Mouse (Mus musculus) intestine, embryonic 16.5 days (tissue): ENCODE measurements around the gene Isca1. TPM values are rescaled to one million over a fixed set of nuclear protein-coding genes. Genes with fewer than 3 reads are reported as not detected.
"Not testable (repeated sequence)": the region's sequence is repeated elsewhere in the genome, so short reads cannot be mapped to it uniquely, and the experiment has no call there.

Experiments
- ATAC-seq: fragments of 200-750 bp; cut with Nextera tagmentation; 2 replicates; pipeline ENCODE4 v1.8.0; 2017; ENCODE audit warnings: moderate TSS enrichment, moderate library complexity
- H3K27ac ChIP-seq: fragments of 300-500 bp; sonication (generic); 2 replicates; pipeline ENCODE4 v1.5.1; 2014; ENCODE audit warnings: mild to moderate bottlenecking, low read length
- H3K27me3 ChIP-seq: fragments of 300-500 bp; sonication (generic); replicated peaks from 2 replicates; pipeline ENCODE4 v1.6.1; 2014; ENCODE audit warnings: low read length, control low read depth, mixed read lengths; ENCODE audit not compliant: control insufficient read depth, insufficient read depth
- H3K36me3 ChIP-seq: fragments of 300-500 bp; sonication (generic); 2 replicates; pipeline ENCODE4 v1.6.1; 2014; ENCODE audit warnings: low read length, control low read depth; ENCODE audit not compliant: control insufficient read depth, insufficient read depth
- H3K4me1 ChIP-seq: fragments of 300-500 bp; sonication (generic); 2 replicates; pipeline ENCODE4 v1.6.1; 2014; ENCODE audit warnings: low read length, control low read depth, mixed read lengths; ENCODE audit not compliant: control insufficient read depth, insufficient read depth
- H3K4me2 ChIP-seq: fragments of 300-500 bp; sonication (generic); 2 replicates; pipeline ENCODE4 v1.6.1; 2014; ENCODE audit warnings: low read depth, low read length, control low read depth
- H3K4me3 ChIP-seq: fragments of 300-500 bp; sonication (generic); 2 replicates; pipeline ENCODE4 v1.5.1; 2014; ENCODE audit warnings: mild to moderate bottlenecking, low read length
- H3K9ac ChIP-seq: fragments of 300-500 bp; sonication (generic); 2 replicates; pipeline ENCODE4 v1.6.1; 2014; ENCODE audit warnings: low read depth, low read length
- H3K9me3 ChIP-seq: fragments of 300-500 bp; sonication (generic); 2 replicates; pipeline ENCODE4 v1.6.1; 2016; ENCODE audit warnings: low read length, control low read depth; ENCODE audit not compliant: control insufficient read depth
- WGBS: fragments of 180-500 bp; shearing (Covaris S2); extraction: QIAGEN DNeasy Blood & Tissue Kit; methylation state at CpG from one replicate; pipeline ENCODE4 v1.1.7; 2014; 5-methylcytosine and 5-hydroxymethylcytosine counted together
- polyA plus RNA-seq: library from polyadenylated mRNA; unstranded; fragments of >200 nt; fragmentation: Nextera tagmentation; extraction: Ambion mirVana; gene quantifications from 2 replicates; pipeline ENCODE4 v1.2.1, GENCODE M21; 2015

Isca1 gene
- polyA plus RNA-seq, 1 experiment from 2014 or later: 133 TPM

- Histone ChIP-seq H3K36me3 (no peaks in the 10 kb centered on the region), H3K9ac (no peak overlapping the region), H3K4me3 (no peak overlapping the region), H3K4me2 (no peak overlapping the region), H3K27me3 (no peaks in the 10 kb centered on the region), H3K27ac (no peak overlapping the region), H3K4me1 (no peaks in the 10 kb centered on the region; the same call in 1 of the 2 replicates), H3K9me3 (no peaks in the 10 kb centered on the region)
- ATAC-seq: no peak
- 92% methylated on average over 4 of the region's 4 CpGs for WGBS
Measured at GRCm38 (mm10) chr13:59739397-59739796, 30.2 kb downstream of the Isca1 start.

DNA sequence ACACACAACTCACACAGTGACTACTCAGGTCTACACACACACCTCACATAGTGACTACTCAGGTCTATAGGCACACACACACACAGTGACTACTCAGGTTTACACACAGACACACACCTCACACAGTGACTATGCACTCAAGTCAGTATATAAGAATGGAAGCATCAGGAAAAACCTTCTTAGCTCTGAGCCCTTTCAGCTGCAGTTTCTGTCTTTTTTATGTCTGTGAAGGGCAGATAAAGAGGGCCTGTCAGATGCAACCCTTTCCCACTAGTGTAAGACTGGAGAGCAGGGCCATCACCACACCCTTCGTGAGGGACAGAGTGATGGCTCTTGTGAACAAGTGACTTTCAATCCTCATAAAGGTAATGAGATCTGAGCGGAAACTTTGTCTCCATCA is 31.2 kb downstream of the Isca1 start:
- Histone ChIP-seq H3K9me3 (no peaks in the 10 kb centered on the region), H3K9ac (no peak overlapping the region), H3K4me3 (no peak overlapping the region), H3K27me3 (no peaks in the 10 kb centered on the region), H3K27ac (no peak overlapping the region), H3K4me1 (no peaks in the 10 kb centered on the region; the same call in 1 of the 2 replicates), H3K36me3 (no peaks in the 10 kb centered on the region), H3K4me2 (no peak overlapping the region)
- WGBS: 93% methylated on average over 2 of the region's 2 CpGs
- no peak for ATAC-seq

DNA sequence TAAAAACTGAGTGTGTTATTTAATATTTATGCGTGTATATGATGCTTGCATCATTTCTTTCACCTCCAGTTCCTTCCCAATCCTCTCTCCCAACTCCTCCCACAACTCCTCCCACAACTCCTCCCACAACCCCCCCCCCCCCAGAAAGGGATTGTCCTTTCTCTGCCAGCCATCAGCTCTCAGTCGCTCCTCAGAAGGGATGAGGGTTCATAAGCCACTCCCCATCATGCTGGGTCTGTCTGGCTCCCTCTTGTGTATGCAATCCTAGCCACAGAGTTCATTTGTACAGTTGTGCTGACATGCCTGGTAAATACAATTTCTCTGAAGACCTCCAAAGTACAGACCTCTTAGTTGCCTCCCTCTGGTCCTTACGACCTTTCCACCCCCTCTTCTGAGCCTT is 34.4 kb downstream of the Isca1 start:
- H3K27me3 ChIP-seq: no peaks in the 10 kb centered on the region
- no peak overlapping the region for H3K27ac ChIP-seq
- H3K4me2 ChIP-seq: no peak overlapping the region
- no peaks in the 10 kb centered on the region for H3K36me3 ChIP-seq
- H3K4me3 ChIP-seq: no peak overlapping the region
- H3K4me1 ChIP-seq: no peaks in the 10 kb centered on the region; the same call in 1 of the 2 replicates
- ATAC-seq: peak; percentile 68
- no peak overlapping the region for H3K9ac ChIP-seq
- WGBS: 28% methylated on average over 3 of the region's 3 CpGs
- H3K9me3 ChIP-seq: no peaks in the 10 kb centered on the region

DNA sequence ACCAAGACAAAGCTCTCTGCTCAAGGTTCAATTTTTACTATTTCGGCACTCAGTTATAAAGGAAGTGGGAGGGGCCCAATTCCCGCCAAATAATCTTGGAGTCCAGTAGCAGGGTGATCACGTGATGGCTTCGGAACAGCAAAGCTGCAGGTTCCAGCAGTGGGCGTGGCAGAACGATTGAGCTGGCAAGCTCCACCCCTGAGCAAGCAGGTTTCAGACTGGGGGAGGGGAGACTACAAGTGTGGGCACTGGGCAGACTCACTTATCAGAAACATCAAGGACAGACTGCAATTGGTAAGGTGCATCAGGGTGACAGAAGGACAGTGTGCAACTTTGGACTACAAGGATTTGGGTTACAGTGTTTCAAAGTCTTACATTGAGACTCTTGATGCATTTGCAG is 35.3 kb downstream of the Isca1 start:
- H3K9me3 ChIP-seq, H3K4me1 ChIP-seq, H3K4me2 ChIP-seq, H3K27ac ChIP-seq, H3K4me3 ChIP-seq, H3K9ac ChIP-seq, H3K36me3 ChIP-seq, H3K27me3 ChIP-seq: not testable (repeated sequence)
- 34% methylated on average over 6 of the region's 6 CpGs for WGBS
- ATAC-seq: peak; percentile 47

GRCm38 (mm10) chr13:59733936-59734335 is 35.7 kb downstream of the Isca1 start:
- Histone ChIP-seq H3K36me3 (no peaks in the 10 kb centered on the region), H3K9me3 (no peaks in the 10 kb centered on the region), H3K4me1 (no peaks in the 10 kb centered on the region; the same call in 1 of the 2 replicates), H3K27me3 (no peaks in the 10 kb centered on the region), H3K9ac (no peak overlapping the region), H3K4me2 (no peak overlapping the region), H3K27ac (no peak overlapping the region), H3K4me3 (no peak overlapping the region)
- ATAC-seq: 0 out of 2 replicates have a peak, but pooled peaks have one; percentile 35
- 84% methylated on average over 2 of the region's 4 CpGs for WGBS

DNA sequence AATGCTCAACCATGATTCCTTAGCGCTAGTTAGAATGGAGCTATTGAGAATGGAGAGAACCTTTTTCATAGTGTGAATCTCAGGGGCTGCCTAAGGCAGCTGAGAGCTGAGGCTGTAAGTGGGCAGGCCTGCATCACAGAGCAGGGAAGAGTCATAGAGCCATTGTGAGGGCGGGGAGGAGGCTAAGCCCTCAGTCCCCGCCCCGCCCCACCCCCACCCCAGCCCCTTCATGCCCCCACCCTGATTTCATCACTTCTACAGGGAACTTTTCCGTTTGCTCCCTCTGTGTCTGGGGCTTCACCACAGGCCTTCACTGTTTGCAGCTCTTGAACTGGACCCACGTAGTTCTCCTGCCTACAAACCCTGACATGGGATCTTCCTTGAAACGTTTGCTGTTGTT is 38.0 kb downstream of the Isca1 start, which contains the start of gene Spata31d1d:
Gene Spata31d1d (minus strand): TSS at position 101 of the 400 bp plus-strand sequence.
- no peak within 1 kb of the TSS for H3K4me2 ChIP-seq
- no peak within 1 kb of the TSS for H3K9ac ChIP-seq
- no peak for ATAC-seq
- no peak within 1 kb of the TSS for H3K4me3 ChIP-seq
- 34% methylated on average over 7 of the region's 7 CpGs for WGBS
- no peaks in the 10 kb centered on the region for H3K9me3 ChIP-seq
- H3K27ac ChIP-seq: no peak within 1 kb of the TSS
- H3K36me3 ChIP-seq: no peaks in the 10 kb centered on the region
- no peaks in the 10 kb centered on the region; the same call in 1 of the 2 replicates for H3K4me1 ChIP-seq
- H3K27me3 ChIP-seq: no peaks in the 10 kb centered on the region

- Histone ChIP-seq H3K9me3 (no peaks in the 10 kb centered on the region), H3K27ac (no peak overlapping the region), H3K4me1 (no peaks in the 10 kb centered on the region), H3K4me2 (no peak overlapping the region), H3K36me3 (no peaks in the 10 kb centered on the region), H3K4me3 (no peak overlapping the region), H3K27me3 (no peaks in the 10 kb centered on the region), H3K9ac (no peak overlapping the region)
- peak; percentile 89 for ATAC-seq
- 22% methylated on average over 7 of the region's 7 CpGs for WGBS
Measured at GRCm38 (mm10) chr13:59728378-59729093, 41.1 kb downstream of the Isca1 start.

DNA sequence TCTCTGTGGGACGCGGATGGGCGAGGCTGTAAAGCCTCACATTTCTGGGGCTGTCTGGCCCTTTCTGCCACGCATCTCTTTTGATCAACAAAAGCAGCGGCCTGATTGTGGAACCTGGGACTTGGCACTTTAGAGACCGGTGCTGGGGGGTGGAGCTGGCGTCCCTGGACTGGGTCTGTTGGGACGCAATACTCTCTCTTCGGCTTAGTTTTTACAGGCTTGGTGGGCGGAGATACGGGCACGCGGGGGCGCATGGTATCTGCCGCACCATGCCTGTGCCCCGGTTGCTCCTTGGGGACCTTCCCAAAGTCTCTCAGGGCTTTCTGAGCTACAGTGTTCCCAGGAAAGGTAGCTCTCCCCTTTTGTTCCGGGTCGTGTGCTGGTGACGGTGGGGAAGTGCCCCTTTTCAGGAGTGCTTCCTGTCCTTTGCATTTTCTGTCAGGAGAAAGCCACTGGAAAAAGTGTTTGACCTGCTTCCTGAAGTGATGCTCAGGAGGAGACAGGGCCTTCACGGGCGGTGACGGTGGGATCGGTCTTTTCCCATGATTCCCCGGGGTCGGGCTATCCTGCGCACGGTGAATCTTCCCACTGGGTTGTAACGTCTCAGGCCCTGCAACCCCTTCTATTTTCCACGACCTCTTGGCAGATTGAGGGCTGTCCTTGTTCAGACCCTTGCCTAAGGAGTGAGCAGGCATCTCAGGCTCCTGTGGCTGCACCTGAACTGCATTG is 43.3 kb downstream of the Isca1 start:
- Histone ChIP-seq H3K4me3 (no peak overlapping the region), H3K27ac (no peak overlapping the region), H3K4me2 (0 out of 2 replicates have a peak overlapping the region, but pooled peaks have one; percentile 2), H3K36me3 (no peaks in the 10 kb centered on the region), H3K9ac (peak overlapping the region; percentile 5; the same call in 1 of the 2 replicates), H3K4me1 (no peaks in the 10 kb centered on the region), H3K9me3 (no peaks in the 10 kb centered on the region), H3K27me3 (no peaks in the 10 kb centered on the region)
- 26% methylated on average over 29 of the region's 29 CpGs for WGBS
- no peak for ATAC-seq

- not testable (repeated sequence) for H3K4me2 ChIP-seq, ATAC-seq
- WGBS: 82% methylated on average over 1 of the region's 1 CpGs
Measured at GRCm38 (mm10) chr13:59722089-59722488, 47.5 kb downstream of the Isca1 start.

More at GRCm38 (mm10) chr13:59722089-59722488, 47.5 kb downstream of the Isca1 start:
- not testable (repeated sequence) for H3K27me3 ChIP-seq, H3K4me3 ChIP-seq, H3K36me3 ChIP-seq, H3K27ac ChIP-seq, H3K9me3 ChIP-seq, H3K4me1 ChIP-seq, H3K9ac ChIP-seq
